Comparison of ENCODE assay signal across 14 mouse cellular contexts in the genomic region with DNA sequence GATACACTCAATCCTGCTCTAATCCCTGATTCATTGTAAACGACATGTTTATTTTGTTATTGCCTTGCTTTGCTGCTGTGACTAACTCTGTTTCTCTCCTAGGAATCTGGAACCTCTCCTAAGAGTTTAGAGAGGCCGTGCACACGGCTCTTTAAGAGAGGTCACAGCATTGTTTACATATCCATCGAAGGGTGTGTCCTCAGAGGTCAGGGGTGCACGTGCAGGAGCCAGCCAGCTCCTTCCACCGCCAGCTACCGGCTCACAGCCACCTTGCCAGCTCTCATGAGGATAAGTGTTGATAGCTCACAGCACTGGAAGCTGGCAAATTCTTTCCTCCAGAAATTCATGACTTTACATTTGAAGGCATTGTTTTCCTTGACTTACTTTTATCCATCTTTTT. TPM values are rescaled to one million over a fixed set of nuclear protein-coding genes. Genes with fewer than 3 reads are reported as not detected.
A peak's percentile ranks its signal among the peaks of the same experiment; 100 is the strongest.
DNase-seq lines count a peak whose midpoint lies in the region; ATAC-seq and TF ChIP-seq lines count a peak whose summit lies in the region.
"Had no signal": no experiment of that assay in that cellular context is flagged by ENCODE, and none has a peak within 500 bp of the region (broad histone marks: within the 10 kb centered on the region; RNA-seq: fewer than 3 reads in every experiment).

No protein-coding gene starts in this region.

- no peak overlapping the region for H3K27ac ChIP-seq in heart, embryonic 10.5 days
- no peak overlapping the region for H3K27ac ChIP-seq in midbrain, embryonic 11.5 days (ENCODE audit: low read depth, low read length)
- H3K27ac ChIP-seq in midbrain, embryonic 10.5 days (replicated peaks), result no peak overlapping the region
- H3K27ac ChIP-seq in lung, embryonic 14.5 days (ENCODE audit: low read depth), result peak overlapping the region; percentile 12; the same call in 1 of the 2 replicates
- no peak overlapping the region for H3K27ac ChIP-seq in neural tube, embryonic 15.5 days (replicated peaks)
- H3K27ac ChIP-seq: hindbrain, postnatal 0 days had no signal

- no peak for TF ChIP-seq CTCF in lung, embryonic 14.5 days (IDR thresholded peaks at IDR 0.05; ENCODE audit: low read depth)

- no peaks in the 10 kb centered on the region for H3K9me3 ChIP-seq in heart, embryonic 10.5 days
- H3K9me3 ChIP-seq in midbrain, embryonic 11.5 days (ENCODE audit: control insufficient read depth, low read length), result no peaks in the 10 kb centered on the region
- H3K9me3 ChIP-seq in midbrain, embryonic 10.5 days (replicated peaks), result no peaks in the 10 kb centered on the region
- H3K9me3 ChIP-seq in lung, embryonic 14.5 days (ENCODE audit: low read depth, low read length), result no peaks in the 10 kb centered on the region
- H3K9me3 ChIP-seq in neural tube, embryonic 15.5 days (replicated peaks), result no peaks in the 10 kb centered on the region

- no peak overlapping the region for H3K9ac ChIP-seq in midbrain, embryonic 11.5 days (ENCODE audit: low read length)
- H3K9ac ChIP-seq in lung, embryonic 14.5 days, result no peak overlapping the region
- H3K9ac ChIP-seq in neural tube, embryonic 15.5 days (replicated peaks), result no peak overlapping the region
- H3K9ac ChIP-seq: liver, postnatal 0 days had no signal

- ATAC-seq in midbrain, embryonic 11.5 days (ENCODE audit: low FRiP score), result no peak
- ATAC-seq in lung, embryonic 14.5 days (ENCODE audit: insufficient read depth), result no peak
- no peak for ATAC-seq in neural tube, embryonic 15.5 days (ENCODE audit: low FRiP score)
- ATAC-seq: hindbrain, postnatal 0 days; liver, postnatal 0 days; Patski had no signal

- no peak overlapping the region for H3K4me2 ChIP-seq in midbrain, embryonic 11.5 days
- H3K4me2 ChIP-seq in lung, embryonic 14.5 days, result no peak overlapping the region
- H3K4me2 ChIP-seq in neural tube, embryonic 15.5 days, result no peak overlapping the region

- peak; percentile 78 for DNase-seq in heart, embryonic 10.5 days (ENCODE audit: low spot score)
- no peak for DNase-seq in heart, adult 8-10 months (ENCODE audit: low spot score)
- peak; percentile 75 for DNase-seq in midbrain, embryonic 11.5 days (ENCODE audit: low spot score, missing footprints)
- no peak for DNase-seq in midbrain, embryonic 10.5 days (ENCODE audit: low spot score)
- DNase-seq in lung, embryonic 14.5 days, result peak; percentile 7
- no peak for DNase-seq in gastrocnemius, postnatal 14 days
- no peak for DNase-seq in spleen, adult 12 weeks (ENCODE audit: low spot score)
- DNase-seq: cerebellum, adult 9-10 months; liver, postnatal 0 days; right cerebral cortex, postnatal 25 days; thymus, postnatal 25 days had no signal

- no peaks in the 10 kb centered on the region for H3K27me3 ChIP-seq in heart, embryonic 10.5 days (ENCODE audit: insufficient read depth, poor library complexity, severe bottlenecking)
- H3K27me3 ChIP-seq in midbrain, embryonic 11.5 days (ENCODE audit: control insufficient read depth, insufficient read depth, low read length), result no peaks in the 10 kb centered on the region
- no peaks in the 10 kb centered on the region for H3K27me3 ChIP-seq in midbrain, embryonic 10.5 days (ENCODE audit: low read depth, poor library complexity, severe bottlenecking)
- no peaks in the 10 kb centered on the region for H3K27me3 ChIP-seq in lung, embryonic 14.5 days (ENCODE audit: insufficient read depth, low read length)
- H3K27me3 ChIP-seq in neural tube, embryonic 15.5 days (replicated peaks), result no peaks in the 10 kb centered on the region
- H3K27me3 ChIP-seq: Patski had no signal

- intact Hi-C loops in gastrocnemius, postnatal 14 days (cut with DNase I; ENCODE audit: low total_unique reads), result no loop called here

- 17% methylated on average over 7 of the region's 7 CpGs for WGBS in heart, embryonic 10.5 days
- 50% methylated on average over 7 of the region's 7 CpGs for whole genome bisulfite sequencing in midbrain, embryonic 11.5 days
- WGBS in midbrain, embryonic 10.5 days, result 50% methylated on average over 7 of the region's 7 CpGs
- WGBS in lung, embryonic 14.5 days, result 11% methylated on average over 7 of the region's 7 CpGs
- WGBS in neural tube, embryonic 15.5 days, result 40% methylated on average over 7 of the region's 7 CpGs

- H3K4me3 ChIP-seq in heart, embryonic 10.5 days, result no peak overlapping the region
- no peak overlapping the region for H3K4me3 ChIP-seq in midbrain, embryonic 11.5 days (ENCODE audit: low read depth, low read length)
- H3K4me3 ChIP-seq in midbrain, embryonic 10.5 days, result no peak overlapping the region
- H3K4me3 ChIP-seq in lung, embryonic 14.5 days (ENCODE audit: low read depth, low read length), result no peak overlapping the region
- no peak overlapping the region for H3K4me3 ChIP-seq in neural tube, embryonic 15.5 days (replicated peaks)

- peaks cover 15% of the 10 kb centered on the region for H3K36me3 ChIP-seq in heart, embryonic 10.5 days
- H3K36me3 ChIP-seq in midbrain, embryonic 11.5 days (ENCODE audit: control insufficient read depth, insufficient read depth, low read length), result no peaks in the 10 kb centered on the region
- H3K36me3 ChIP-seq in midbrain, embryonic 10.5 days, result peaks cover 60% of the 10 kb centered on the region
- H3K36me3 ChIP-seq in lung, embryonic 14.5 days (ENCODE audit: insufficient read depth), result peaks cover 43% of the 10 kb centered on the region
- H3K36me3 ChIP-seq in neural tube, embryonic 15.5 days, result peaks cover 8% of the 10 kb centered on the region

- H3K4me1 ChIP-seq in heart, embryonic 10.5 days, result peaks cover 9% of the 10 kb centered on the region; the same call in 1 of the 2 replicates
- no peaks in the 10 kb centered on the region for H3K4me1 ChIP-seq in midbrain, embryonic 11.5 days (ENCODE audit: control insufficient read depth, insufficient read depth, low read length)
- peaks cover 2% of the 10 kb centered on the region; the same call in 1 of the 2 replicates for H3K4me1 ChIP-seq in midbrain, embryonic 10.5 days
- H3K4me1 ChIP-seq in lung, embryonic 14.5 days (ENCODE audit: insufficient read depth), result no peaks in the 10 kb centered on the region
- H3K4me1 ChIP-seq in neural tube, embryonic 15.5 days, result 0 out of 2 replicates have a peak, but pooled peaks cover 2% of the 10 kb centered on the region

RNA-seq across cellular contexts. Expression of a gene that starts 54.2 kb away (rescaled TPM):
- polyA plus RNA-seq in heart, embryonic 10.5 days (2016; fragmentation: Nextera tagmentation; extraction: Ambion mirVana), result 24.9 and 34.3 TPM in 2 replicates
- 10 to 100 TPM; 11.9 to 15.8 (median 14.3) TPM for total RNA-seq in heart, adult 8-10 months (2022)
- polyA plus RNA-seq in midbrain, embryonic 11.5 days (2014; fragmentation: Nextera tagmentation; extraction: Ambion mirVana), result 76.8 and 85.8 TPM in 2 replicates
- polyA plus RNA-seq in midbrain, embryonic 10.5 days (2016; fragmentation: Nextera tagmentation; extraction: Ambion mirVana), result 50.5 and 62.7 TPM in 2 replicates
- 51.9 and 56.3 TPM in 2 replicates for polyA plus RNA-seq in lung, embryonic 14.5 days (2014; fragmentation: Nextera tagmentation; extraction: Ambion mirVana)
- polyA plus RNA-seq in neural tube, embryonic 15.5 days (2015; fragmentation: Nextera tagmentation; extraction: Ambion mirVana), result 135 and 147 TPM in 2 replicates
- 10 to 100 TPM; 11.3 to 11.8 TPM for total RNA-seq in gastrocnemius, postnatal 14 days (2021)

Comparison
In these comparisons a context has a peak if more than half of its experiments do, and no peak if none do; other contexts are left out.
1. DNase-seq: peak in heart, embryonic 10.5 days (single experiment), midbrain, embryonic 11.5 days (single experiment) and lung, embryonic 14.5 days (single experiment); none in heart, adult 8-10 months (single experiment), midbrain, embryonic 10.5 days (single experiment), gastrocnemius, postnatal 14 days (single experiment) and spleen, adult 12 weeks (single experiment).